Mouse (Mus musculus): ENCODE measurements around the gene Mad1l1. TPM values are rescaled to one million over a fixed set of nuclear protein-coding genes. Genes with fewer than 3 reads are reported as not detected.

The Mad1l1 gene
- polyA plus RNA-seq, 1 experiment from 2014 or later, result 68.9 TPM

DNA sequence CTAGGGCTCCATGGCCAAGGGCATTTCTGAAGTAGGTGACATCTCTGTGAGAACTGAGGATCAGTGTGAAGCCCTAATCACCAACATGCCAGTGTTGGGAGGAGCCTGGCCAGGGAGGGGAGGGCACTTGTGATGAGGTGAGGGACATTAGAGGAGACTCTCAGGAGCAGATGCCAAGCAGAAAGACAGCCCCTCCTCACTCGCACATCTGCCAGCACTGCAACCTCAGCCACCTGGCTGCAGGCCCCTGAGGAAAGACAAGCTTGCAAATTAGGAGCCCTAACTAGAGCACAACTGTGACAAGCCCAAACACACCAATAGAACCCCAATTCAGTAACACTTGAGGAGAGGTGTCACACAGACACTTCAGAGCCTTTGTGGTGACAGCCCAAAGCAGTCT lies 120.2 kb downstream of the Mad1l1 start:
- Histone ChIP-seq H3K27me3 (ENCODE audit: low read depth, poor library complexity, severe bottlenecking) (no peaks in the 10 kb centered on the region), H3K4me3 (no peak overlapping the region), H3K27ac (no peak overlapping the region), H3K9me3 (replicated peaks) (no peaks in the 10 kb centered on the region), H3K36me3 (0 out of 2 replicates have a peak, but pooled peaks cover 3% of the 10 kb centered on the region), H3K4me1 (no peaks in the 10 kb centered on the region; the same call in 1 of the 2 replicates)
- DNase-seq (ENCODE audit: low spot score), result no peak
- 33% methylated on average over 1 of the region's 1 CpGs for WGBS

DNA sequence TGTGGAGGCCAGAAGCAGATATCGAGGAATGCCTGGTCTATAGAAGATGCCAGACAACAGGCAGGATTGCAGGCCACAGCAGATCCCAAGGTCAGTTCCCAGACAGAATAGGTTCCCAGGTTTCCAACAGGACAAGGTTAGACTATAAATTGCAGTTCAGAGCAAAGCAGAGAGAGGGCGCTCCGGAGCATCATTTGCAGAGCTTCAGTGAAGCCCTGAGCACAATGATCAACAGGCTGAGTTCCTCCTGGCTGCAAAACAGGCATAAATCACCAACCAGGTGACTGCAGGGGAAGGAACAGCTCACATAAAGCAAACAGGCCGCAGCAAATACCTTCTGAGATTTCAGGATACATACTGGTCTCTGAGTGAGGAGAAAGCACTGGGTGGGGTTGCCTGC lies 123.6 kb downstream of the Mad1l1 start:
- Histone ChIP-seq H3K36me3 (peaks cover 18% of the 10 kb centered on the region), H3K9me3 (replicated peaks) (no peaks in the 10 kb centered on the region), H3K4me3 (no peak overlapping the region), H3K27ac (no peak overlapping the region), H3K27me3 (ENCODE audit: low read depth, poor library complexity, severe bottlenecking) (no peaks in the 10 kb centered on the region), H3K4me1 (no peaks in the 10 kb centered on the region)
- DNase-seq (ENCODE audit: low spot score), result peak; percentile 78
- WGBS, result 29% methylated on average over 4 of the region's 4 CpGs

DNA sequence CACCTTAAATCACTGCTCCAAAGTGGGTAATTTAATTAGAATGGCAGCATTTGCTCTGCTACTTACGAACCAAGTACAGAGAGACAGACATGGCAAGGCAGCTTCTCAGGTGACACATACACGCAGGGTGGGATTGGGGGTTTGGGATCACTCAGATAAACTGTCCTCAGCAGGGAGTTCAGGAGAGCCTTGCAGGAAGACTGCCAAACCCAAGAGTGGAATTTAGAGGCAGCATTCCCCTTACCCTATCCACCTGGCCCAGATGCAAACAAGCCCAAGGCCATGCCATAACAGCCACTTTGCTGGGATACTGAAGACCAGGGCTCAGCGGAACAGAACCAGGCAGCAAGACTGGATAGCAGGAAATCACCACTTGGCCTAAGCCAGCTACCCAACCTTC lies 124.9 kb downstream of the Mad1l1 start:
- DNase-seq (ENCODE audit: low spot score), result no peak
- H3K4me1 ChIP-seq, result no peaks in the 10 kb centered on the region
- no peaks in the 10 kb centered on the region for H3K27me3 ChIP-seq (ENCODE audit: low read depth, poor library complexity, severe bottlenecking)
- no peak overlapping the region for H3K27ac ChIP-seq
- no peak overlapping the region for H3K4me3 ChIP-seq
- H3K9me3 ChIP-seq (replicated peaks), result no peaks in the 10 kb centered on the region
- 78% methylated on average over 3 of the region's 3 CpGs for WGBS
- H3K36me3 ChIP-seq, result peaks cover 31% of the 10 kb centered on the region

DNA sequence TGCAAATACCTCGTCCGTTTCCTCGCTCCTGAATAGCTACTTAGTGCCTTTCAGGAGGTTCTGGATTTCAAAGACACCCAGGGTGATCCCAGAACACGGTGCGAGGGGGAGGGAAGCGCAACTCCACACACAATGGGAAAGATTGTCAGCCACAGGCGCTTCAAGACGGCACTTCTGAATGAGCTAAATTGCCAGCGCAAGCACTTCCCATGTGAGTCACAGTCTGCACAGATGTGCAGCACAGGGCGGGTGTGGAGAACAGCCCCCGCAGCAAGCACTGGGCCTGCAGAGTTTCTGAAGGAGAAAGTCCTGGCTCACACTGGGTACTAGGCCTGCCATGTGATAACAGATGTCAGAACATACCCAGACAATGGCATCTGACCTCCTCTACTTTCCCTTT lies 127.2 kb downstream of the Mad1l1 start:
- 81% methylated on average over 11 of the region's 11 CpGs for WGBS
- no peak for DNase-seq (ENCODE audit: low spot score)
- Histone ChIP-seq H3K27me3 (ENCODE audit: low read depth, poor library complexity, severe bottlenecking) (no peaks in the 10 kb centered on the region), H3K4me3 (no peak overlapping the region), H3K4me1 (no peaks in the 10 kb centered on the region), H3K27ac (no peak overlapping the region), H3K36me3 (peaks cover 28% of the 10 kb centered on the region), H3K9me3 (replicated peaks) (no peaks in the 10 kb centered on the region)

DNA sequence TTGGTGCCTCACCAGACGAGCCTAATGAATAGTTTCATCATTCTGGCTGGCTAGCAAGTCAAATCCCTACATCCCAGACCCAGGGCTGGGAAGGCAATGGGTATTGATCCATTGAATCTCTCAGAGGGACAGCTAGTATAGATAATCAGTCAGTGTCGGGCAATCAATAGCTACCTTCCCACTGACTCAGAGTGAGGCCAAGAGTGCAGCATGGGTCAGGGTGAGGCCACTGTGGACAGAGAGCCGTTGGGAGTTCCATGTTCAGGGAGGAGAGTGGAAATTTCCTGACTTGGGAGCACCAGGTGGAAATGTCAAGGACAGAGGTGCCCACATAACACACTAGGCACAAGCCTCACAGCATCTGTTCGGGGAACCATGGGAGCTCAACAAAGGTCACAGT lies 129.8 kb downstream of the Mad1l1 start:
- no peaks in the 10 kb centered on the region for H3K9me3 ChIP-seq (replicated peaks)
- no peak overlapping the region for H3K27ac ChIP-seq
- H3K27me3 ChIP-seq (ENCODE audit: low read depth, poor library complexity, severe bottlenecking), result no peaks in the 10 kb centered on the region
- no peak for DNase-seq (ENCODE audit: low spot score)
- 80% methylated on average over 4 of the region's 4 CpGs for WGBS
- H3K36me3 ChIP-seq, result peaks cover 30% of the 10 kb centered on the region
- no peaks in the 10 kb centered on the region for H3K4me1 ChIP-seq
- H3K4me3 ChIP-seq, result no peak overlapping the region

DNA sequence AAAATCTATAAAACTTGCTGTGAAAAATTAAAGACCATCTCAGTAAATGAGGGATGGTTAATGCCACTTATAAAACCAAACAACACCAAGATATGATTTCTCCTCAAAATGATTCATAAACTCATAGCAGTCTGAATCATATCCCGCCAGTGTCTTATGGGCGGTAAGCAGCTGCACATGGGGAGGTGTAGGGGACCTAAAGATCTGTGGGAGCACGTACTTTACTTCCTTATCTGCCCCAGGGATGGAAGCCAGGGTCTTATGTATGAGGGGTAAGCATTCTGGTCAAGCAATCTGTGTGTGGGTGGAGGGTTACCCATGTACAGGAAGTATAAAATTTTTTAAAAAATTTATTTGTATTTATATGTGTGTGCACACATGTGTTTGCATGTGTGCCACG lies 135.0 kb downstream of the Mad1l1 start:
- Histone ChIP-seq H3K9me3 (replicated peaks) (no peaks in the 10 kb centered on the region), H3K27me3 (ENCODE audit: low read depth, poor library complexity, severe bottlenecking) (no peaks in the 10 kb centered on the region), H3K36me3 (0 out of 2 replicates have a peak, but pooled peaks cover 2% of the 10 kb centered on the region), H3K4me3 (no peak overlapping the region), H3K4me1 (no peaks in the 10 kb centered on the region), H3K27ac (no peak overlapping the region)
- no peak for DNase-seq (ENCODE audit: low spot score)
- WGBS, result 90% methylated on average over 4 of the region's 4 CpGs

DNA sequence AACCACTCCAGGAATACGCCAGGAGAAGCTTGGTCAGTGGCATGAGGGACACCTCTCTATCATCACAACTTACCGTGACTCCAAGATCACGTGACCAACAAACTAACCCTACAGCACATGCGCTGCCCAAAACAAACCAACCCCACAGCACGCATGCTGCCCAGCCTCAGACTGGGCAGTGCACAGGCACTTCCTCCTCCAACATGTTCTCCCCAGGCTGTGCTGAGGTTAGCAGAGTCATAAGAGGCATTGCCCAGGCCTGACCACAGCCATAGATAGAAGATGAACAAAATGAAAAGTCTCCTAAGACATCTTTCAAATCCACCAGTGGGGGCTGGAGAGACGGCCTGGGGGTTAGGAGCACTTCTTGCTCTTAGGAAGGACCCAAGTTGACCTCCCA lies 135.6 kb downstream of the Mad1l1 start:
- WGBS, result 94% methylated on average over 6 of the region's 6 CpGs
- no peaks in the 10 kb centered on the region for H3K4me1 ChIP-seq
- H3K9me3 ChIP-seq (replicated peaks), result no peaks in the 10 kb centered on the region
- H3K36me3 ChIP-seq, result 0 out of 2 replicates have a peak, but pooled peaks cover 2% of the 10 kb centered on the region
- no peak overlapping the region for H3K27ac ChIP-seq
- H3K27me3 ChIP-seq (ENCODE audit: low read depth, poor library complexity, severe bottlenecking), result no peaks in the 10 kb centered on the region
- no peak overlapping the region for H3K4me3 ChIP-seq
- no peak for DNase-seq (ENCODE audit: low spot score)

DNA sequence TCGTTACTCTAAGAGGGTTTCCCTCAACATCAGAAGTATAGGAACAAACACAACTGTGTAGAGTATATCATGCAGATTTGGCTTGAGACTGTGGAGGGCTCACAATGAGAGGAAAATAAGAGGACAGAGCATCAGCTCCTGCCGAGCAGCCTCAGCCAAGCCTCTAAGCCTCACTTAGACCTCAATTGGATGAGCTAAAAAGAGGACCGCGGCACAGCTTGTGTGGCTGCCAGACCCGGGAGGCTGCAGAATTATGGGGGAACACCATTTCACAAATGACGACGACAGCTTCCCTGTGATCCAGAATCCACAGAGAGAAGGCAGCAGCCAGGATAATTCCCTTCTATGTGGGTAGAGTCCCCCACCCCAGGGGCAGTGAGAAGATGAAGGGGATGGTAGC lies 138.0 kb downstream of the Mad1l1 start:
- H3K27ac ChIP-seq, result no peak overlapping the region
- no peak for DNase-seq (ENCODE audit: low spot score)
- 0 out of 2 replicates have a peak, but pooled peaks cover 2% of the 10 kb centered on the region for H3K36me3 ChIP-seq
- 93% methylated on average over 7 of the region's 7 CpGs for WGBS
- no peak overlapping the region for H3K4me3 ChIP-seq
- no peaks in the 10 kb centered on the region for H3K9me3 ChIP-seq (replicated peaks)
- H3K27me3 ChIP-seq (ENCODE audit: low read depth, poor library complexity, severe bottlenecking), result no peaks in the 10 kb centered on the region
- no peaks in the 10 kb centered on the region for H3K4me1 ChIP-seq

DNA sequence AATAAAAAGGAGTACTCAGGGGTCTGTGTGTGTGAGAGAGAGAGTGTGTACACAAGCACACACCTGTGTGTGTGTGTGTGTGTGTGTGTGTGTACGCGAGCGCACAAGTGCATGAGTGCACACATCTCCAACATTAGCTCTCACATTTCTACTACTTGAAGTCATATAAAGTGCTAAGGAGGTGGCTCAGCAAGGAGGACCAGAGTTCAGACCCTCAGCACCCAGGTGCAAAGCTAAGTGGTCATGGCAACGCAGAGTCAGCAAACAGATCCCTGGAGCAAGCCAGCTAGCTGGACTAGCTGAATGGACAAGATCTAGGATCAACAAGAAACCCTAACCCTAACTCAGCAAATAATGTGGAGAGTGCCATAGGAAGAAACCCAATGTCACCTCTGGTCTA lies 139.0 kb downstream of the Mad1l1 start:
- no peaks in the 10 kb centered on the region for H3K27me3 ChIP-seq (ENCODE audit: low read depth, poor library complexity, severe bottlenecking)
- no peak for DNase-seq (ENCODE audit: low spot score)
- 0 out of 2 replicates have a peak, but pooled peaks cover 2% of the 10 kb centered on the region for H3K36me3 ChIP-seq
- peaks cover under 1% of the 10 kb centered on the region; the same call in 1 of the 2 replicates for H3K4me1 ChIP-seq
- H3K27ac ChIP-seq, result no peak overlapping the region
- H3K9me3 ChIP-seq (replicated peaks), result no peaks in the 10 kb centered on the region
- H3K4me3 ChIP-seq, result no peak overlapping the region
- WGBS, result 94% methylated on average over 4 of the region's 4 CpGs

DNA sequence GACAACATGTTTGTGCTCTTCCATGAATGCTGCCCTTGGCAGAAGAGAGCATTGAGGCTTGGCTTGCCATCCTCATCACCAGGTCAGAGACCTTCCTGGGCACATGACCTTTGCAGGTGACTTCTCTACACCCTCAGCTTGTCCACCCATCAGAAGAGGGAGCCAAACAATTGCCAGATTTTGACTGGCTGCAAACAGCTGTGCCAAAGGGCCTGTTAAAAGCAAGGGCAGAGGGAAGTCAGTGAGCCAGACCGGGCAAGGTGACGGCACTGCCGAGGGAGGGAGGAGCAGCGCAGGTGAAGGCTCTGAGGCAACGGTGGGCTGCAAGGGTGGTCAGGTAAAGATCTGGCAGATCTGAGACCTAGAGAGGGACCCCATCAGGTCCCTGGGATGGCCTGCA lies 141.3 kb downstream of the Mad1l1 start:
- no peak for DNase-seq (ENCODE audit: low spot score)
- Histone ChIP-seq H3K4me1 (peaks cover 23% of the 10 kb centered on the region), H3K9me3 (replicated peaks) (no peaks in the 10 kb centered on the region), H3K4me3 (no peak overlapping the region), H3K27me3 (ENCODE audit: low read depth, poor library complexity, severe bottlenecking) (no peaks in the 10 kb centered on the region), H3K36me3 (no peaks in the 10 kb centered on the region), H3K27ac (no peak overlapping the region)
- 96% methylated on average over 5 of the region's 5 CpGs for WGBS

DNA sequence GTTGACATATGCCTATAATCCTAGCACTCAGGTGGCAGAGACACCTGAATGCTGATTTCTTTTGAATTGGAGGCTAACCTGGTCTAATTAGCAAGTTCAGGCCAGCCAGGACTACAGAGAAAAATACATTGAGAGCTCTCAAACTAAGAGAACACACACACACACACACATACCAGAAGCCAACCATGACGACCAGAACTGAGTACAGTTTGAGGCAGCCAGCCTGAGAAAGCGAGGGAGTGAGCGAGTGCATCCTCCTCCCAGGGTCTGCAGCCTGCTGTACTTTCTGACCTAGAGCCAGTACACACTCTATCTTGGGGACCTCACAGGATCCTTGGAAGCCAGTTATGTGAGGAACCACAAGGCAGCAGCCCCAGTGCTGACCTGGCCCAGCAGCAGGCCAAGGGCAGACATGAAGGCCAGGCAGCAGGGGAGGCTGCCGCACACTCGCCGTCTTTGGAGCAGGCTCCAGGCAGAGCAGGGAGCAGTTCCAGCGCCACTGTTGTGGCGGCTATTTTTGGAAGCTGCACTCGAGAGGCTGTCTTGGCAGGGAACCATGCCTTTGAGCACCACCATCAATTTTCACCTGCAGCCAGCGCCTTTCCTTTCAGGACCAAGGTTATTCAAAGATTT lies 143.2 kb downstream of the Mad1l1 start:
- 71% methylated on average over 10 of the region's 10 CpGs for WGBS
- H3K9me3 ChIP-seq (replicated peaks), result no peaks in the 10 kb centered on the region
- DNase-seq (ENCODE audit: low spot score), result no peak
- H3K4me1 ChIP-seq, result peaks cover 31% of the 10 kb centered on the region
- no peaks in the 10 kb centered on the region for H3K36me3 ChIP-seq
- no peak overlapping the region for H3K27ac ChIP-seq
- no peak overlapping the region for H3K4me3 ChIP-seq
- H3K27me3 ChIP-seq (ENCODE audit: low read depth, poor library complexity, severe bottlenecking), result no peaks in the 10 kb centered on the region

DNA sequence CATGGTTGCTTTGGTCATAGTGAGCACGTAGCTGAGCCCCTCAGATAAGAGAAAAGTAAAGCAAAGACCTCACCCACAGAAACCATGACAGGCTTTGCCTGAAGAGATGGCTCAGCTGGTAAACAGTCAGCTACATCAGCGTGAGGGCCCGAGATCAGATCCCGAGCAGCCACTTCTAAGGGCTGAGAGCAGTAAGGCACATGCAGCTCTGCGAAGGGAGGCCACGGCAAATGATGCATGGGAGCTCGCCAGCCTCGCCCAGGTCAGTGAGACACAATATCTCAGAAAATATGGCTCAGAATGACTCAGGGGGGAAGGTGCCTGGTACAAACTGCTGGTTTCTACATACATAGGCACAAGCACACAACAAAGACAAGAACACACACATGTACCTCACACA lies 143.8 kb downstream of the Mad1l1 start:
- Histone ChIP-seq H3K4me1 (peaks cover 31% of the 10 kb centered on the region), H3K4me3 (no peak overlapping the region), H3K36me3 (no peaks in the 10 kb centered on the region), H3K9me3 (replicated peaks) (no peaks in the 10 kb centered on the region), H3K27ac (no peak overlapping the region), H3K27me3 (ENCODE audit: low read depth, poor library complexity, severe bottlenecking) (no peaks in the 10 kb centered on the region)
- 85% methylated on average over 8 of the region's 8 CpGs for WGBS
- DNase-seq (ENCODE audit: low spot score), result no peak

DNA sequence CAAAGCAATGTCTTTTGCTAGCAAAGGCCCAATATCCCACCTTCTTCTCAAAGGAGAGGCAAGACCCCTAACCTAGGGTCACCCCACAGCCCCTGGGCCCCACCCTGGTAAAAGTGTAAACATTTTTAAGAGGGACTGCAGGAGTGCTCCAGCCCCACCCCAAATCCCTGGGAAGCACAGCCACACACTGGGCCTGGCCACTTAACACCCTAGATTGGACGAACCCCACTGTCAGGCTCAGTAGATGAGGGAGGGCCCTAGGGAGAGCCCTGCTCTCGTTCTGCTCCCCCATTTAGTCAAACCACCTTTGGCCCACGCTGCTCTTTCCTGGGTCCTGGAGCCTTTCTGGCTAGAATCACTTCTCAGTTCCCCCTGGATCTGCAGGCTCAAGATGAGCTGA lies 145.0 kb downstream of the Mad1l1 start:
- 61% methylated on average over 3 of the region's 3 CpGs for WGBS
- H3K27ac ChIP-seq, result no peak overlapping the region

More for the DNA sequence above, 145.0 kb downstream of the Mad1l1 start:
- no peak overlapping the region for H3K4me3 ChIP-seq
- H3K36me3 ChIP-seq, result no peaks in the 10 kb centered on the region
- H3K9me3 ChIP-seq (replicated peaks), result no peaks in the 10 kb centered on the region
- peaks cover 31% of the 10 kb centered on the region for H3K4me1 ChIP-seq
- no peak for DNase-seq (ENCODE audit: low spot score)
- no peaks in the 10 kb centered on the region for H3K27me3 ChIP-seq (ENCODE audit: low read depth, poor library complexity, severe bottlenecking)
